Mouse (Mus musculus) heart, embryonic 16.5 days (tissue): Measurements from ENCODE around the gene Ripor2. TPM values are rescaled to one million over a fixed set of nuclear protein-coding genes. Genes with fewer than 3 reads are reported as not detected.

ENCODE experiments used
- ATAC-seq: fragments of 200-750 bp; cut with Nextera tagmentation; replicated peaks from 2 replicates; pipeline ENCODE4 v1.8.0; 2017; ENCODE audit warnings: moderate number of reproducible peaks; ENCODE audit not compliant: insufficient read depth, low FRiP score; ENCODE audit errors: extremely low read depth
- H3K27ac ChIP-seq: fragments of 300-500 bp; sonication (generic); 2 replicates; pipeline ENCODE4 v1.5.1; 2014; ENCODE audit warnings: mild to moderate bottlenecking, low read length, control low read depth, moderate library complexity
- H3K27me3 ChIP-seq: fragments of 300-500 bp; sonication (generic); 2 replicates; pipeline ENCODE4 v1.6.1; 2014; ENCODE audit warnings: low read length, mixed read lengths; ENCODE audit not compliant: control insufficient read depth, insufficient read depth
- H3K36me3 ChIP-seq: fragments of 300-500 bp; sonication (generic); 2 replicates; pipeline ENCODE4 v1.6.1; 2014; ENCODE audit not compliant: control insufficient read depth, insufficient read depth
- H3K4me1 ChIP-seq: fragments of 300-500 bp; sonication (generic); 2 replicates; pipeline ENCODE4 v1.6.1; 2014; ENCODE audit warnings: low read length, mixed read lengths; ENCODE audit not compliant: control insufficient read depth, insufficient read depth
- H3K4me2 ChIP-seq: fragments of 300-500 bp; sonication (generic); 2 replicates; pipeline ENCODE4 v1.6.1; 2014; ENCODE audit warnings: low read depth, mild to moderate bottlenecking, control low read depth, low read length
- H3K4me3 ChIP-seq: fragments of 300-500 bp; sonication (generic); 2 replicates; pipeline ENCODE4 v1.5.1; 2014; ENCODE audit warnings: mild to moderate bottlenecking, control low read depth, low read length
- H3K9ac ChIP-seq: fragments of 300-500 bp; sonication (generic); 2 replicates; pipeline ENCODE4 v1.6.1; 2014; ENCODE audit warnings: low read length, control low read depth
- H3K9me3 ChIP-seq: fragments of 300-500 bp; sonication (generic); replicated peaks from 2 replicates; pipeline ENCODE4 v1.6.1; 2016; ENCODE audit warnings: low read length; ENCODE audit not compliant: control insufficient read depth
- WGBS: fragments of 180-500 bp; shearing (Covaris S2); extraction: QIAGEN DNeasy Blood & Tissue Kit; methylation state at CpG from one replicate; pipeline ENCODE4 v1.1.7; 2014; 5-methylcytosine and 5-hydroxymethylcytosine counted together
- polyA plus RNA-seq: library from polyadenylated mRNA; unstranded; fragments of >200 nt; fragmentation: Nextera tagmentation; extraction: Ambion mirVana; gene quantifications from 2 replicates; pipeline ENCODE4 v1.2.1, GENCODE M21; 2015

Gene Ripor2
- polyA plus RNA-seq, 1 experiment from 2014 or later: 17.3 TPM

GRCm38 (mm10) chr13:24666763-24667162 is 84.8 kb downstream of the Ripor2 start:
- Histone ChIP-seq H3K9me3 (no peaks in the 10 kb centered on the region), H3K9ac (no peak overlapping the region), H3K27me3 (no peaks in the 10 kb centered on the region), H3K27ac (no peak overlapping the region), H3K4me2 (no peak overlapping the region), H3K4me1 (peaks cover 6% of the 10 kb centered on the region; the same call in 1 of the 2 replicates), H3K4me3 (no peak overlapping the region), H3K36me3 (no peaks in the 10 kb centered on the region)
- WGBS: 69% methylated on average over 4 of the region's 4 CpGs
- no peak for ATAC-seq

DNA sequence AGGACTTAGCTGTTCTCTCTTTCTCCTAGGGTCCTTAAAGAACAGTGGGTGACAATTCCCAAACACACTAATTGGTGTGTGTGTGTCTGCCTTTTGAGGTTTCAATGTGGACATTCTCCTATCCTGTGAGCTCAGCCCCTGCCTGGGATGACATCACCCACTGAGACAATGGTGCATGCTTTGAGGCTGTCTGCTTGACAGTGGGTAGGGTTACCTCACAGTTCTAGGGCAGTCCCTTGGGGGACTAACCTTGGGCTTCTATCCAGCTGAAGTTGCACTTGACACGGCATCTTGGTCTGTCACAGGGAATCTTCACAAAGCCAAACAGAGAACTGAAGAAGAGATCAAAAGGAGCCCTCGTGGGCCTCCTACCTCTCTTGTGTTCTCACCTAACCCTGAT is 86.6 kb downstream of the Ripor2 start:
- no peak overlapping the region for H3K27ac ChIP-seq
- ATAC-seq: no peak
- no peak overlapping the region for H3K4me3 ChIP-seq
- peaks cover 12% of the 10 kb centered on the region for H3K36me3 ChIP-seq
- 0 out of 2 replicates have a peak, but pooled peaks cover 3% of the 10 kb centered on the region for H3K4me1 ChIP-seq
- no peaks in the 10 kb centered on the region for H3K27me3 ChIP-seq
- 47% methylated on average over 2 of the region's 2 CpGs for WGBS
- H3K4me2 ChIP-seq: no peak overlapping the region
- no peaks in the 10 kb centered on the region for H3K9me3 ChIP-seq
- H3K9ac ChIP-seq: no peak overlapping the region

DNA sequence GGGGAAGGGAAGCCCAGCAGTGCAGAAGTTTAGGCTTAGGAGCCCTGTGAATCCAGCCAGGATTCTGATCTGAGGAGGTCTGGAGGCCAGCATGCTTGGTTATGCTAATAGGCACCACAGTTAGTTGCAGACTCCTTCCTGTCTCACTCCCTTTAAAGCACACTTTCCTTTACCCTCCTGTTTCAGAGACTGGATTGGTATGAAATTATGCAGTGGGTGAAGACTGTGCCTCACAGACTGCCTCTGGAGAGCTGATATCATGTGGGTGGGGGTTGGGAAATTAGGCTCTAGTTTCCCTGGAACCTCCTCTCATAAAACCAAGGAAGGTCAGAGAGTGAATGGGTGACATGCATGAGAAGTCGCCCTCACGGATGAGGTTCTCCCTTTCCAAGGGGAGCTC is 88.7 kb downstream of the Ripor2 start:
- peaks cover 14% of the 10 kb centered on the region for H3K36me3 ChIP-seq
- no peak for ATAC-seq
- H3K9me3 ChIP-seq: no peaks in the 10 kb centered on the region
- 78% methylated on average over 2 of the region's 2 CpGs for WGBS
- no peaks in the 10 kb centered on the region for H3K4me1 ChIP-seq
- no peak overlapping the region for H3K9ac ChIP-seq
- H3K4me3 ChIP-seq: no peak overlapping the region
- H3K27me3 ChIP-seq: no peaks in the 10 kb centered on the region
- H3K4me2 ChIP-seq: no peak overlapping the region
- no peak overlapping the region for H3K27ac ChIP-seq

DNA sequence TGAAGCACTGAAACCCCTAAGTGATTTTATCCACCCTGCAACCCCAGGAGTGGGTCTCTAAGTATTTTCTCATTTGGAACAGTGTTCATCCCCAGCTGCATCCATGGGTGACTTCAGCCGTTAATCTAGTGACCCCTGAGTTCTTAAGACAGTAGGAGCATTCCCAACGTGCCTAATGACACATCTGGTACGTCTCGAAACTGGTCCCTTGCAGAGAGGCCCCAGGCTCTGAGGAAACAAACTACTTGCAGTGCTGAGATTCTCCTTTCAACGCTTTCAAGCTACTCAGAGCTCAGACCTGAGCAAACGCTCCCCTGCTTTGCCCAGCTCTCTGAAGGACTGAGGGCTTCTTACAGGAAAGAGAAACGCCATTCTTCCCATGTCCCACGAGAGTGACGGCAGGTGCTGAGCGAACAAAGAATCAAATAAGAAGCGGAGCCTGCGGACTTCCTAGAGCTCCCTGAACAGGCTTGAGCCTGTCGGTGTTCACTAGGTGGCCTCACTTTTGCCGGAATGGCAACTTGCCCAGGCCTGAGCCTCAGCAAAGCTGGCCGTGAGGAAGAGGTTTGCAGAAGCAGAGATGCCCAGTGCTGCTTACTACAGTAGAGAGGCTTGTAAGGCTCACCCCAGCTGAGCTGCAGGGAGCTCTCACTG is 97.2 kb downstream of the Ripor2 start:
- WGBS: 48% methylated on average over 15 of the region's 15 CpGs
- H3K4me3 ChIP-seq: no peak overlapping the region
- H3K36me3 ChIP-seq: peaks cover 29% of the 10 kb centered on the region
- ATAC-seq: 0 out of 2 replicates have a peak, but pooled peaks have one; percentile 32
- H3K27ac ChIP-seq: no peak overlapping the region
- H3K9ac ChIP-seq: no peak overlapping the region
- no peak overlapping the region for H3K4me2 ChIP-seq
- H3K4me1 ChIP-seq: 0 out of 2 replicates have a peak, but pooled peaks cover 2% of the 10 kb centered on the region
- H3K27me3 ChIP-seq: no peaks in the 10 kb centered on the region
- H3K9me3 ChIP-seq: 0 out of 2 replicates have a peak, but pooled peaks cover 3% of the 10 kb centered on the region

DNA sequence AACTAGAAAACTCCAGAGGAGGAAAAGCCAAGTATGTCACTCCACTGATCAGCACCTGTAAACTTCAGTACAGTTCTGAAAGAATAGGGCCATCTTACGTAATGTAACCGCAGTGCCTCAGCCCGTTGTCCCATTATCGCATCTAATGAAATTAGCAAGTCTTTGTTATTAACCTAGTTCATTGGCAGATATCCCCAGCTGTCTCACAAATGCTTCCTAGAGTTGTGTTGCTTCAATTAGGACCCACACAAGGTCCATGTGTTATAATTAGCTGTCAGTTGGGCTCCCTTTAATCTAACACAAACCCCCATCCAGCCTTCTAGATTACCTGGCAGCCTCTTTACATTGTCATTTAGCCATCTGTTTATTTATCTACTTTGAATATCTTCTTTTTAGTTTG is 99.0 kb downstream of the Ripor2 start:
- H3K9me3 ChIP-seq: 0 out of 2 replicates have a peak, but pooled peaks cover 3% of the 10 kb centered on the region
- no peak overlapping the region for H3K4me2 ChIP-seq
- no peak for ATAC-seq
- H3K9ac ChIP-seq: no peak overlapping the region
- no peak overlapping the region for H3K4me3 ChIP-seq
- H3K27ac ChIP-seq: no peak overlapping the region
- 0 out of 2 replicates have a peak, but pooled peaks cover 2% of the 10 kb centered on the region for H3K4me1 ChIP-seq
- no peaks in the 10 kb centered on the region for H3K27me3 ChIP-seq
- H3K36me3 ChIP-seq: peaks cover 29% of the 10 kb centered on the region
- 97% methylated on average over 4 of the region's 4 CpGs for WGBS

- Histone ChIP-seq H3K9ac (no peak overlapping the region), H3K36me3 (peaks cover 25% of the 10 kb centered on the region), H3K4me2 (no peak overlapping the region), H3K27ac (no peak overlapping the region), H3K9me3 (0 out of 2 replicates have a peak, but pooled peaks cover 3% of the 10 kb centered on the region), H3K27me3 (no peaks in the 10 kb centered on the region), H3K4me1 (peaks cover 2% of the 10 kb centered on the region; the same call in 1 of the 2 replicates), H3K4me3 (no peak overlapping the region)
- no peak for ATAC-seq
- WGBS: 67% methylated on average over 5 of the region's 5 CpGs
Measured at GRCm38 (mm10) chr13:24682346-24682745, 100.4 kb downstream of the Ripor2 start.

- H3K9ac ChIP-seq: no peak overlapping the region
- no peaks in the 10 kb centered on the region for H3K27me3 ChIP-seq
- H3K27ac ChIP-seq: no peak overlapping the region
- 63% methylated on average over 2 of the region's 2 CpGs for WGBS
- no peaks in the 10 kb centered on the region; the same call in 1 of the 2 replicates for H3K4me1 ChIP-seq
- no peaks in the 10 kb centered on the region for H3K9me3 ChIP-seq
- H3K36me3 ChIP-seq: peaks cover 12% of the 10 kb centered on the region
- H3K4me2 ChIP-seq: no peak overlapping the region
- H3K4me3 ChIP-seq: no peak overlapping the region
- no peak for ATAC-seq
Measured at GRCm38 (mm10) chr13:24684503-24684902, 102.5 kb downstream of the Ripor2 start.

- Histone ChIP-seq H3K4me3 (no peak overlapping the region), H3K9ac (no peak overlapping the region), H3K27me3 (no peaks in the 10 kb centered on the region), H3K9me3 (no peaks in the 10 kb centered on the region), H3K36me3 (peaks cover 2% of the 10 kb centered on the region), H3K4me1 (no peaks in the 10 kb centered on the region; the same call in 1 of the 2 replicates), H3K27ac (no peak overlapping the region), H3K4me2 (no peak overlapping the region)
- ATAC-seq: no peak
- WGBS: 63% methylated on average over 5 of the region's 5 CpGs
Measured at GRCm38 (mm10) chr13:24685846-24686245, 103.9 kb downstream of the Ripor2 start.
